Mouse (Mus musculus) lung, adult 2 months (tissue): ENCODE results near the gene Ttll11. TPM values are rescaled to one million over a fixed set of nuclear protein-coding genes. Genes with fewer than 3 reads are reported as not detected.

Experiments used
- DNase-seq: peaks from one replicate; pipeline ENCODE4 v3.0.0; 2022
- H3K4me1 ChIP-seq: fragments of 200-500 bp; 2 replicates; pipeline ENCODE4 v1.6.1; 2011; ENCODE audit warnings: low read length; ENCODE audit not compliant: control insufficient read depth, insufficient read depth
- H3K4me3 ChIP-seq: fragments of 200-500 bp; replicated peaks from 2 replicates; pipeline ENCODE3; 2011; ENCODE audit warnings: low read depth, mild to moderate bottlenecking, control low read depth, low read length; ENCODE audit errors: extremely low read depth
- CTCF ChIP-seq: fragments of 200-500 bp; IDR thresholded peaks from 2 replicates; pipeline ENCODE4 v1.5.1; 2011; ENCODE audit warnings: mild to moderate bottlenecking, low read length, control low read depth; ENCODE audit not compliant: insufficient read depth
- POLR2A ChIP-seq: fragments of 200-500 bp; IDR thresholded peaks from 2 replicates; pipeline ENCODE4 v1.6.1; 2011; ENCODE audit warnings: low read depth, mild to moderate bottlenecking, control low read depth, low read length, borderline replicate concordance; ENCODE audit errors: extremely low read depth
- WGBS: fragments of 180-500 bp; shearing (Covaris S2); methylation state at CpG from one replicate; pipeline ENCODE4 v1.1.7; 2018; 5-methylcytosine and 5-hydroxymethylcytosine counted together
- polyA plus RNA-seq: library from polyadenylated mRNA; depleted of rRNA; stranded (reverse); fragments of >200 nt; gene quantifications from 2 replicates; pipeline ENCODE4 v1.2.3, GENCODE M21; 2012

The Ttll11 gene
- polyA plus RNA-seq, 1 experiment: 1.7 TPM

GRCm38 (mm10) chr2:35909353-35909752 is 70.4 kb downstream of the Ttll11 start:
- Histone ChIP-seq H3K4me3 (no peak overlapping the region), H3K4me1 (0 out of 2 replicates have a peak, but pooled peaks cover 2% of the 10 kb centered on the region)
- no peak for DNase-seq
- no peak for TF ChIP-seq CTCF
- TF ChIP-seq POLR2A: no peak
- WGBS: 88% methylated on average over 4 of the region's 4 CpGs

- no peak for TF ChIP-seq CTCF
- no peak for TF ChIP-seq POLR2A
- 82% methylated on average over 6 of the region's 6 CpGs for WGBS
- Histone ChIP-seq H3K4me3 (no peak overlapping the region), H3K4me1 (0 out of 2 replicates have a peak, but pooled peaks cover 2% of the 10 kb centered on the region)
- no peak for DNase-seq
Observed at GRCm38 (mm10) chr2:35907578-35907977, 72.1 kb downstream of the Ttll11 start.

DNA sequence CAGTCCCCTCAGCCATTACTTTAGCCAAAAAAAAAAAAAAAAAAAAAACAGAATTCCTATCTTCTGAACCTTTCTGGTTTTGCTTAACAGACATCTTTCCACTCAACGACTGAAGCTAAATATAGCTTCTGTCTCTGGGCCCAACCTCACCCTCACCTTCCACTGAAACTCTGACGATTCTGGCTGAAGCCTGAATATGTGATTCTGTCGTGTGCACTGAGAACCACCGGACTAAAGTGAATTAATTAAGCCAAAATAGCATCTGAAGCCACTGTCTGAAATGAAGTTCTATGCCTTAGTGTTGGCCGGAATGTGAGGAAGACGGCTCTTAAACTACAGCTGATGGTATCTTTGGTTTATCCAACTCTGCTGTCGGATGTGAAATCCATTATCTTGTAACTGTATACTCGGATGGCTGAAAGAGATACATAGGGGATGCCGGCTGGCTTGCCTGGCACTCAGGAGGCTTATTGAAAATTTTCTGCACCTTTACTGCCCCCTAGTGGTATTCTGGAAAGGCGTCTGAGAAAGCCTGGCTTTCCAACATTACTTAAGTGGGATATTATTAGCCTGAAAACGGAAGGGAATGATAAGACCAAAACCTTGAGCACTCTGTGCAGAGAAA is 73.4 kb downstream of the Ttll11 start:
- TF ChIP-seq CTCF: peak; percentile 52; the same call in 1 of the 2 replicates
- no peak for TF ChIP-seq POLR2A
- peak; percentile 27 for DNase-seq
- Histone ChIP-seq H3K4me1 (0 out of 2 replicates have a peak, but pooled peaks cover 2% of the 10 kb centered on the region), H3K4me3 (no peak overlapping the region)
- WGBS: 11% methylated on average over 11 of the region's 11 CpGs

- H3K4me3 ChIP-seq: no peak overlapping the region
- WGBS: 32% methylated on average over 2 of the region's 2 CpGs
- DNase-seq: no peak
- no peak for TF ChIP-seq POLR2A
- TF ChIP-seq CTCF: no peak
- no peaks in the 10 kb centered on the region for H3K4me1 ChIP-seq
Observed at GRCm38 (mm10) chr2:35900845-35901244, 78.9 kb downstream of the Ttll11 start.

- no peaks in the 10 kb centered on the region for H3K4me1 ChIP-seq
- TF ChIP-seq CTCF: no peak
- TF ChIP-seq POLR2A: no peak
- DNase-seq: no peak
- no peak overlapping the region for H3K4me3 ChIP-seq
- 96% methylated on average over 3 of the region's 3 CpGs for WGBS
Observed at GRCm38 (mm10) chr2:35899712-35900111, 80.0 kb downstream of the Ttll11 start.

GRCm38 (mm10) chr2:35899135-35899474 is 80.6 kb downstream of the Ttll11 start:
- DNase-seq: no peak
- 58% methylated on average over 4 of the region's 4 CpGs for WGBS
- no peaks in the 10 kb centered on the region for H3K4me1 ChIP-seq
- TF ChIP-seq POLR2A (no peak), CTCF (no peak)
- no peak overlapping the region for H3K4me3 ChIP-seq

GRCm38 (mm10) chr2:35898425-35899134 is 81.1 kb downstream of the Ttll11 start:
- no peak for TF ChIP-seq POLR2A
- no peak for DNase-seq
- Histone ChIP-seq H3K4me1 (no peaks in the 10 kb centered on the region), H3K4me3 (no peak overlapping the region)
- 65% methylated on average over 6 of the region's 6 CpGs for WGBS

- TF ChIP-seq POLR2A (no peak), CTCF (no peak)
- WGBS: 68% methylated on average over 2 of the region's 2 CpGs
Observed at GRCm38 (mm10) chr2:35897125-35897524, 82.6 kb downstream of the Ttll11 start.

GRCm38 (mm10) chr2:35894512-35894911 is 85.2 kb downstream of the Ttll11 start:
- Histone ChIP-seq H3K4me3 (no peak overlapping the region), H3K4me1 (no peaks in the 10 kb centered on the region)
- no peak for DNase-seq
- 65% methylated on average over 2 of the region's 2 CpGs for WGBS
- TF ChIP-seq CTCF (no peak), POLR2A (no peak)

More at GRCm38 (mm10) chr2:35897125-35897524, 82.6 kb downstream of the Ttll11 start:
- no peak for DNase-seq
- no peaks in the 10 kb centered on the region for H3K4me1 ChIP-seq
- H3K4me3 ChIP-seq: no peak overlapping the region

- Histone ChIP-seq H3K4me3 (no peak overlapping the region), H3K4me1 (no peaks in the 10 kb centered on the region)
- TF ChIP-seq POLR2A (no peak), CTCF (no peak)
- WGBS: 76% methylated on average over 3 of the region's 3 CpGs
- no peak for DNase-seq
Observed at GRCm38 (mm10) chr2:35890635-35891034, 89.1 kb downstream of the Ttll11 start.
